Mouse (Mus musculus) gastrocnemius, postnatal 36 days (tissue): ENCODE results near the gene Nek4. TPM values are rescaled to one million over a fixed set of nuclear protein-coding genes. Genes with fewer than 3 reads are reported as not detected.

Experiments
- total RNA-seq, 2 experiments: library from RNA; stranded (reverse); gene quantifications; 2 replicates each; pipeline ENCODE4 v1.2.3; 2021

Nek4 gene
- total RNA-seq, 2 experiments from 2014 or later: 4.7 TPM

Other genes with a start within 250 kb of the Nek4 start
- 1 to 10 TPM; 5.9 to 8.5 TPM for gene Sfmbt1, start 236.5 kb upstream of the Nek4 start, total RNA-seq
- gene Tmem110, start 125.8 kb upstream of the Nek4 start, total RNA-seq: 1 to 10 TPM; 6.2 to 7.0 TPM
- 10 to 100 TPM; 56.6 to 62.5 TPM for gene Mustn1, start 72.2 kb upstream of the Nek4 start, total RNA-seq
- gene Itih4, start 64.9 kb upstream of the Nek4 start, total RNA-seq: under 1 TPM in 1 of 2 experiments, not detected in 1; 0.38 TPM
- gene Itih3, start 27.6 kb upstream of the Nek4 start, total RNA-seq: under 1 TPM; 0.12 to 0.23 TPM
- gene Itih1, start 8.1 kb upstream of the Nek4 start, total RNA-seq: under 1 TPM in 1 of 2 experiments, not detected in 1; 0.08 TPM
- gene Glt8d1, start 50.0 kb downstream of the Nek4 start, total RNA-seq: 10 to 100 TPM in 1 of 2 experiments, 1 to 10 TPM in 1; 9.2 to 10.9 TPM
- 100 to 1,000 TPM; 113 to 123 TPM for gene Spcs1, start 50.3 kb downstream of the Nek4 start, total RNA-seq
- 10 to 100 TPM; 34.8 to 37.0 TPM for gene Pbrm1, start 67.8 kb downstream of the Nek4 start, total RNA-seq
- gene Gnl3, start 67.8 kb downstream of the Nek4 start, total RNA-seq: 10 to 100 TPM; 23.0 to 33.0 TPM
- gene Smim4, start 177.6 kb downstream of the Nek4 start, total RNA-seq: 10 to 100 TPM; 29.3 to 40.5 TPM
- gene Nt5dc2, start 179.7 kb downstream of the Nek4 start, total RNA-seq: 1 to 10 TPM; 2.2 to 2.4 TPM
- gene Stab1, start 217.3 kb downstream of the Nek4 start, total RNA-seq: 10 to 100 TPM; 15.6 to 17.7 TPM